Mouse (Mus musculus) naive thymus-derived CD4-positive, alpha-beta T cell, adult 2 months (primary cell): Measurements from ENCODE around the gene Acyp2.
A peak's percentile ranks its signal among the peaks of the same experiment; 100 is the strongest.
"Not testable (repeated sequence)": the region's sequence is repeated elsewhere in the genome, so short reads cannot be mapped to it uniquely, and the experiment has no call there.

ENCODE experiments used
- DNase-seq: peaks from one replicate; pipeline ENCODE4 v3.0.0-alpha.2; 2011; ENCODE audit warnings: low read depth

Gene Acyp2

DNA sequence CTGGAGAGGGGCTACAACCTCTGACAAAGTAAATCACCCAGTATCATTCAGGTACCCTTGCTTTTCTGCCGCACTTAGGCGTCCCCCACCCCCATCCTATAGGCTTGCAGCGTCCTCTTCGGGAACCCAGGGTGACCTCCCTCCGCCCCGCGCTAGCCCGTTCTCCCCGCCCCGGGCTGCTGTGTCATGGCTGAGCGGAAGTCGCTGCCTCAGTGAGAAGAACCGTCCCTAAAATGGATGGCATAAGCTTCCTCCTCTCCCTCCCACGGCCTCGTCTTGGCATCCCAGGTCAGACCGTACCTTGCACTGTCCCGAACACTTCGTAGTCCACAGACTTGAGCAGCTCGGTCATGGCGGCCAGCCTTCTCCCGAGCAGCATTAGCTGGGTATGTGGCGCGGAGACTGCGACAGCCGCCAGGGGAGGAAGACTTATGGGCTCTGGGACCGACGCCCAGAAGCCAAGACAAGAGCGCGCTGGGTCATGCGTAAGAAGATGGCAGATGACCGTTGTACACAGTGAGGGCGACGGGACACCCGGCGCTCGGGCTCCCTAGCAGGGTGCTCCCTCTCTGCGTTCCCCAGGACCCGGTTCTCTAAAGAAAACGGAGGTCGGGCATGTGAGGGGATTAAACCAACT is at the start of gene Acyp2:
Gene Acyp2, minus strand, starts transcription at position 587 of the 637 bp plus-strand sequence.
- DNase-seq: peak; percentile 83

GRCm38 (mm10) chr11:30689421-30689820 is 40.0 kb upstream of the Acyp2 start:
- no peak for DNase-seq

DNA sequence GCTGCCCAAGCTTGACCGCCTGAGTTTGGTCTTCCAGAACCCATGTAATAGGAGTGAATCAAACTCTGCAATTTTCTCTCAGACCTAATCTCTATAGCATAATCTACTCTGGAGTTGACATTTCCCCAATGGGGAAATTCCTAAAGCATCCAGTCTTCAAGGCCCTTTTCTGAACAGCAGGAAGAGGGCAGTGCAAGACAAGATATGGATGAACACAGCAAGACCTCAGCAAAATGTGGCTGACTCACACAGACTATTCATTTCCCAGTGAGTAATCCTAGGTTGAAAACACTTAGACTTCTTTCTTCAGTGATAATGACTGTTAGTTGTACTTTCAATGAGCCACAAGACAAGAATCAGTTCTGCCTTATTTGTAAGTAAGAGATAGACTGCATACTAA is 26.7 kb upstream of the Acyp2 start:
- peak; percentile 18 for DNase-seq

- DNase-seq: no peak
Observed at GRCm38 (mm10) chr11:30672719-30673118, 23.3 kb upstream of the Acyp2 start.

GRCm38 (mm10) chr11:30663001-30663400 is 13.6 kb upstream of the Acyp2 start:
- DNase-seq: no peak

DNA sequence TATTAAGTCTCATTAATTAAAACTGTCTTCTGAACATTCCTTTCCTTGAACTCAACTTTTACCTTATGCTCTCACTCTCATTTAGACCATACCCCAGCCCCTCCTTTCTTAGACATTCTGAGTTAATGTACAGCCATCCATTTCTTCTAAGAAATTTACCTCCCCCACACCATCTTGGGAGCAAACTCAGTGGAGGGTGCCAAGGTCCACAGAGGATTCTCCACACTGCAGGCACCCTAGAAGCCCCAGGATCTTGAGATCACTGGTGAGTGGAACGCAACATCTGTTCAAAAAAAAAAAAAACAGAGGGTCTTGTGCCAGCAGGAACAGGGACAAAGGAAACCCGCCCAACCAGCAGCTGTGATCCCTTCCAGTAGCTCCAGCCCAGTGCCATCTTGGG is 13.2 kb upstream of the Acyp2 start:
- no peak for DNase-seq

GRCm38 (mm10) chr11:30657069-30657468 is 7.7 kb upstream of the Acyp2 start:
- peak; percentile 24 for DNase-seq

DNA sequence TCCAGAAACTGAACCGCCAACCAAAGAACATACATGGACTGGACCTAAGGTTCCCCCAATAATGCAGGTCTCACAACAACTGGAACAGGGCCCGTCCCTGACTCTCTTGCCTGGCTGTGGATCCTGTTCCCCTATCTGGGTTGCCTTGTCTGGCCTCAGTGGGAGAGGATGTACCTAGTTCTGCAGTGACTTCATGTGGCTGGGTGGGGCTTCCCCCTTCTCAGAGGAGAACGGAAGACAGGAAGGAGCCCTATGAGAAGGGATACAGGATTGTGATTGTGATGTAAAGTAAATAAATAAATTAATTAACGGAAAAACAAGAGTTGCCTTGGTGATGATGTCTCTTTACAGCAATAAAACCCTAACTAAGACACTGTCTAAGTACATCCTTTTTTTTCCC is 6.7 kb upstream of the Acyp2 start:
- no peak for DNase-seq

GRCm38 (mm10) chr11:30650416-30650815 is 1.0 kb upstream of the Acyp2 start:
- no peak for DNase-seq

DNA sequence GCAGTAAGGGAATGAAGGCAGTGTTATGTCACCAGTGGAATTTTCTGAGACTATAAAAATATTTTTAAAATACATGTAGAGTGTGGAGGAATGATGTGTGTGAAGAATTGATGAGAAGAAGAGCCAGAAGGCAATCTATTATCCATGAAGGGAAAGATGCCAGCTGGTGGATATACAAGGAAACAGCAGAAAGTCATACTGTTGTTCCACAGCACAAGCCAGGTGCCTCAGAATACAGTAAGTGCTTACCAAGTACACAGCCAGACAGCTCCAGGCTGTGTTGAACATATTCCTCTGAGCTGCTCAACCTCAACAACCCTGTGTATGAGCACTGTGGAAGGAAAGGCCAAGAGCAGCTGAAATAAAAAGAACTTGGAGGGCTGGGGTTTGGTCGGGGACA is 13.7 kb downstream of the Acyp2 start:
- no peak for DNase-seq

- no peak for DNase-seq
Observed at GRCm38 (mm10) chr11:30630514-30630913, 18.9 kb downstream of the Acyp2 start.

DNA sequence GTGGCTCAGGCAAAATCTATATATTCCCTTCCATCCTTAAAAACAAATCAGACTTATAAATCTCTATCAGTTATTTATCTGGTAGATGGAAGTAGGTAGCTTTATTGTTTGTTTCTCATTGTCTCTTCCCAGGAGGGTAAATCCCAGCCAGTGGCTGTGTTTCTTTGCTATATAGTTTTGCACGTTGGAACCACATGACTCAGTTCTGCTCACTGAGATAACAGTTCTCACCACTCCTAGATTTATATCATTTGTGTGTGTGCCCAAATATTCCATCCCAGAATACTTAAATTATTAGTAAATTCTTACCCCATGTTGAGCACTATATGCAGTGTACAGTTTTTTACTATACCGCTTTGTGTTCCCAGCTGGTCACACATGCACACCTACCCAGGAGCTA is 26.2 kb downstream of the Acyp2 start:
- no peak for DNase-seq

DNA sequence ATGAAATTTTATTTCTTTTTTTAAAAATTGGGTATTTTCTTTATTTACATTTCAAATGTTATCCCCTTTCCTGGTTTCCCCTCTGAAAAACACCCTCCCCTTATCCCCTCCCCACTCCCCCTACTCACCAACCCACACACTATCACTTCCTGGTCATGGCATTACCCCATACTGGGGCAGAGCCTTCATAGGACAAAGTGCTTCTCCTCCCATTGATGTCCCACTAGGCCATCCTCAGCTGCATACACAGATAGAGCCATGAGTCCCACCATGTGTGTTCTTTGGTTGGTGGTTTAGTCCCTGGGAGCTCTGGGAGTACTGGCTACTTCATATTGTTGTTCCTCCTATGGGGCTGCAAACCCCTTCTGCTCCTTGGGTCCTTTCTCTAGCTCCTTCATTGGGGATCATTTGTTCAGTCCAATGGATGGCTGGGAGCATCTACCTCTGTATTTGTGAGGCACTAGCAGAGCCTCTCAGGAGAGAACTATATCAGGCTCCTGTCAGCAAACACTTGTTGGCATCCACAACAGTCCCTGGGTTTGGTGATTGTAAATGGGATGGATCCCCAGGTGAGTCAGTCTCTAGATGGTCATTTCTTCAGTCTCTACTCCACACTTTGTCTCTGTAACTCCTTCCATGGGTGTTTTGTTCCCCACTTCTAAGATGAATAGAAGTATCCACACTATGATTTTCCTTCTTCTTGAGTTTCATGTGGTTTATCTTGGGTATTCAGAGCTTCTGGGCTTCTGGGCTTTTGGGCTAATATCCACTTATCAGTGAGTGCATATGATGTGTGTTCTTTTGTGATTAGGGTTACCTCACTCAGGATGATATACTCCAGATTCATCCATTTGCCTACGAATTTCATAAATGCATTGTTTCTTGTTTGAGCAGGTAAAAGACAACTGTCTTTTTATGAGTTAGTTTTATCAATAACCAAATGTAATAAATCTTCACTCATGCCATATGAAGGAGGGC is 27.7 kb downstream of the Acyp2 start:
- not testable (repeated sequence) for DNase-seq

GRCm38 (mm10) chr11:30618235-30618634 is 31.2 kb downstream of the Acyp2 start:
- no peak for DNase-seq

DNA sequence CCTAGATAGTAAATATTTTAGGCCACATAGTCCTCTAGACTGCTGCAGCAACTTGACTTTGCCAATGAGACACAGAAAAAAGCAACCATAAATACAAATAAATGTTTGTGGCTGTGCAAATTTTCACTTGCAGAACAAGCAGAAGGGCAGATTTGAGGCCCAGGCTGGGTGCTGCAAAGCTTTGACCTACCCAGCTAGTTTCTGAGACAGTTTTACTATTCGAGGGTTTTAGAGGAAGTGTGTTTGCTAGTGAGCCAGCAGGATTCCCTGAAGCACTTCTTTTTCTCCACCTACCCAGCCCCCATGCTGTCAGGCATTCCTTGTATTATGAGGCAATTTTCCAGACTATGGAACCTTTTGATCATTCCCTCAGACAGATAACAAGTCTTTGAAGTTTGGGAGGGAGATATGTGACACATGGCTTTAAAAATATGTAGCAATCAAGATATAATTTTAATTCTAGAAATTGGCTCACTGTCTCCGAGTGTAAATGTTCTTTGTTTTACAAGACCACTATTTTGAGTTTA is 31.8 kb downstream of the Acyp2 start:
- no peak for DNase-seq

DNA sequence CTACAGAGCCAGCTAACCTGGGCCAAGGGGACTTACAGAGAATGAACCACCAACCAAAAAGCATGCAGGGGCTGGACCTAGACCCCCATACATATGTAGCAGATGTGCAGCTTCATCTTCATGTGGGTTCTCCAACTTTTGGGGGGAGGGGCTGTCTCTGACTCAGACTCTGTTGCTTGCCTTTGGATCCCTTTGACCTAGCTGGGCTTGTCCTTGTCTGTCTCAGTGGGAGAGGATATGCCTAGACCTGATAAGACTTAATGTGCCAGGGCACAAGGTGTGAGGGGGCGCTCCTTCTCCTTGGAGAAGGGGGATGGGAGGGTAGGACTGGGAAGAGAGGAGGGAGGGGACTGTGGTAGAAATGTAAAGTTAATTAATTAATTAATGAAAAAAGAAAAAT is 33.4 kb downstream of the Acyp2 start:
- DNase-seq: no peak

- no peak for DNase-seq
Observed at GRCm38 (mm10) chr11:30613916-30614546, 35.4 kb downstream of the Acyp2 start.

GRCm38 (mm10) chr11:30612699-30613098 is 36.7 kb downstream of the Acyp2 start:
- DNase-seq: no peak

GRCm38 (mm10) chr11:30609247-30609646 is 40.1 kb downstream of the Acyp2 start:
- DNase-seq: no peak

- no peak for DNase-seq
Observed at GRCm38 (mm10) chr11:30607587-30608518, 41.5 kb downstream of the Acyp2 start.

- no peak for DNase-seq
Observed at GRCm38 (mm10) chr11:30597259-30597658, 52.1 kb downstream of the Acyp2 start.
